Mouse (Mus musculus): ENCODE results near the gene Cacng7. TPM values are rescaled to one million over a fixed set of nuclear protein-coding genes. Genes with fewer than 3 reads are reported as not detected.

Cacng7 gene
- polyA plus RNA-seq, 1 experiment = 11.8 TPM

GRCm38 (mm10) chr7:3345301-3345700 is 12.5 kb downstream of the Cacng7 start:
- no peak for DNase-seq (ENCODE audit: low spot score)

- no peak for DNase-seq (ENCODE audit: low spot score)
Measured at GRCm38 (mm10) chr7:3347366-3348287, 14.9 kb downstream of the Cacng7 start.

GRCm38 (mm10) chr7:3348326-3348725 is 15.6 kb downstream of the Cacng7 start:
- DNase-seq (ENCODE audit: low spot score) = no peak

- no peak for DNase-seq (ENCODE audit: low spot score)
Measured at GRCm38 (mm10) chr7:3349775-3350174, 17.0 kb downstream of the Cacng7 start.

- no peak for DNase-seq (ENCODE audit: low spot score)
Measured at GRCm38 (mm10) chr7:3351536-3351935, 18.8 kb downstream of the Cacng7 start.

GRCm38 (mm10) chr7:3354850-3355249 is 22.1 kb downstream of the Cacng7 start:
- no peak for DNase-seq (ENCODE audit: low spot score)

GRCm38 (mm10) chr7:3360678-3361077 is 27.9 kb downstream of the Cacng7 start:
- no peak for DNase-seq (ENCODE audit: low spot score)

GRCm38 (mm10) chr7:3365547-3366279 is 33.0 kb downstream of the Cacng7 start:
- DNase-seq (ENCODE audit: low spot score) = no peak

- DNase-seq (ENCODE audit: low spot score) = no peak
Measured at GRCm38 (mm10) chr7:3366705-3367516, 34.2 kb downstream of the Cacng7 start.

- DNase-seq (ENCODE audit: low spot score) = no peak
Measured at GRCm38 (mm10) chr7:3367569-3367968, 34.8 kb downstream of the Cacng7 start.

GRCm38 (mm10) chr7:3368311-3368710 is 35.6 kb downstream of the Cacng7 start:
- no peak for DNase-seq (ENCODE audit: low spot score)

GRCm38 (mm10) chr7:3369189-3369588 is 36.4 kb downstream of the Cacng7 start:
- no peak for DNase-seq (ENCODE audit: low spot score)

- no peak for DNase-seq (ENCODE audit: low spot score)
Measured at GRCm38 (mm10) chr7:3370407-3370806, 37.7 kb downstream of the Cacng7 start.

- DNase-seq (ENCODE audit: low spot score) = no peak
Measured at GRCm38 (mm10) chr7:3372376-3372775, 39.6 kb downstream of the Cacng7 start.

- no peak for DNase-seq (ENCODE audit: low spot score)
Measured at GRCm38 (mm10) chr7:3373754-3374153, 41.0 kb downstream of the Cacng7 start.

- no peak for DNase-seq (ENCODE audit: low spot score)
Measured at GRCm38 (mm10) chr7:3376831-3377230, 44.1 kb downstream of the Cacng7 start.

- no peak for DNase-seq (ENCODE audit: low spot score)
Measured at GRCm38 (mm10) chr7:3382123-3382522, 49.4 kb downstream of the Cacng7 start.

- DNase-seq (ENCODE audit: low spot score) = no peak
Measured at GRCm38 (mm10) chr7:3384807-3385319, 52.1 kb downstream of the Cacng7 start.

GRCm38 (mm10) chr7:3386036-3386730 is 53.4 kb downstream of the Cacng7 start:
- no peak for DNase-seq (ENCODE audit: low spot score)

- DNase-seq (ENCODE audit: low spot score) = no peak
Measured at GRCm38 (mm10) chr7:3387761-3388160, 55.0 kb downstream of the Cacng7 start.

- no peak for DNase-seq (ENCODE audit: low spot score)
Measured at GRCm38 (mm10) chr7:3388885-3389284, 56.1 kb downstream of the Cacng7 start.
